Mouse (Mus musculus) cerebellum, postnatal 25 days (tissue): ENCODE data around the gene Parn.

Source experiments
- DNase-seq, 2 experiments: peaks; one replicate each; pipeline ENCODE4 v3.0.0; 2021; ENCODE audit warnings: mixed read lengths in 2 of 2

Parn gene

DNA sequence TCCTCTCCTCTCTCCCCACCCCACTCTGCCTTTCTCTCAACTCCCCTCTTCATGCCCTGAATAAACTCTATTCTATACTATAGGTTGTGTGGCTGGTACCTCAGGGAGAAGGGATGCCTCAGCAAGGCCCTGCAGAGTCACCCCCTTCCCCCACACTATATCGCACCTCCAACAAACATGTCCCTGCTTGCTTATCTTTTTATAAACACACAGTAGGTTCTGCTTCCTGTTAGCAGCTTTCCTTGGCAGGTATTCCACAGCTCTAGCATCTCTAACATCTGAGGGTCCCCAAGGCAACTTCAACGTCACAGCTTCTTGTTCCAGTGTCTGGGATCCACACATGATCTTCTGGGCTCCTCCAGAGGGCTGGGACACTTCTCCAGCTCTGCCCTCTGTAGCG, 117.3 kb downstream of the Parn start:
- DNase-seq = no peak

DNA sequence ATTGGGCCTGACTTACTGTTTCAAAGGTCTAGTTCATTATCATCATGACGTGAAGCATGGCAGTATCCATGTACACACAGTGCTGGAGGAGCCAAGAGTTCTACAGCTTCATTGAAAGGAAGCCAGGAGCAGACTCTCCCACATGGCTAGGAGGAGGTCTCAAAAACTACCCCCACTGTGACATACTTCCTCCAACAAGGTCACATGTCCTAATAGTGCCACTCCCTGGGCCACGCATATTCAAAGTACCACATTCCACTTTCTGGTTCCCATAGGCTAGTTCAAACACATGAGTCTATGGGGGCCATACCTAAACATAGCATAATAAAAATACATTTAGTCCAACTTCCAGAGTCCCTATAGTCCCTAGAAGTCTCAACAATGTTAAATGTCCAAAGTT, 118.0 kb downstream of the Parn start:
- no peak for DNase-seq

DNA sequence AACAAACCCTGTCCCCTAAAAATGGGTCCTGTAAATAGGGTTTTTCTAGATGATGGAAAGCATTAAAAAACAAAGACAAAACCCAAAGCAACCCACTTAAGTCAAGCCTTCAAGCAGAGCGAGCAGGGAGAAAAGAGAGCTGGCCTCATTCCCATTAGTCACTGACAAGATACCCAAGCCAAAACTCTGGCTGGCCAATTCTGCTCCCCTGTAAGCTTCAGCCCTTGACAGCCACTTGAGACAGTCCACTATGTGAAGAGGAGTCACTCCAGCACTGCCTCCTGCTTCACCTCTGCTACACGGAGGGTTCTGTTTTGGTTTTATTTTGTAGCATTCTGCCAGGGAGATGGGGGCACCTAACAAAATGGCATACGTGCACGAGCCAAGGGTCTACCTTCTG, 126.2 kb downstream of the Parn start:
- DNase-seq = peak; percentile 21 to 35

DNA sequence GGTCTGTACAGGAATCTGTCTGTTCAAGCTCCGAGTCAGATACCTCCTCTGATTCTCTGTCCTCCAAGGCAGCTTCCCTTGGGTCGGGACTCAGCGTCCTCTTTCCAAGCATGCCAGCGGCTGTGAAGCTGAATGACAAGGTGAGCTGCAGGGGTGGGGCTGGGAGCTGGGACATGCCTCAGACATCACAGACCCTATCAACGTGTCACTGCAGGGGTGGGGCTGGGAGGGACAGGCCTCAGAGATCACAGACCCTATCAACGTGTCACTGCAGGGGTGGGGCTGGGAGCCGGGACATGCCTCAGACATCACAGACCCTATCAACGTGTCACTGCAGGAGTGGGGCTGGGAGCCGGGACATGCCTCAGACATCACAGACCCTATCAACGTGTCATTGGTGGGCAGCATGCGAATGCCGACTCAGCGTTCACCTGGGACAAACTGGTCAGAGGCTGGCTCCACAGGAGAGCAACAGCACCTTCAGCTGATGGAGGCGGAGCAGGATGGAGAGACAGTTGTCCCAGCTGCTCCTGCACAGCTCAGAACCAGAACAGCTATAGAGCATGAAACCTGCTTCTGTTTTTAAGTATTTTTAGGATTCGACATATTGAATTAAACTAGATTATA, 126.7 kb downstream of the Parn start:
- DNase-seq = no peak

DNA sequence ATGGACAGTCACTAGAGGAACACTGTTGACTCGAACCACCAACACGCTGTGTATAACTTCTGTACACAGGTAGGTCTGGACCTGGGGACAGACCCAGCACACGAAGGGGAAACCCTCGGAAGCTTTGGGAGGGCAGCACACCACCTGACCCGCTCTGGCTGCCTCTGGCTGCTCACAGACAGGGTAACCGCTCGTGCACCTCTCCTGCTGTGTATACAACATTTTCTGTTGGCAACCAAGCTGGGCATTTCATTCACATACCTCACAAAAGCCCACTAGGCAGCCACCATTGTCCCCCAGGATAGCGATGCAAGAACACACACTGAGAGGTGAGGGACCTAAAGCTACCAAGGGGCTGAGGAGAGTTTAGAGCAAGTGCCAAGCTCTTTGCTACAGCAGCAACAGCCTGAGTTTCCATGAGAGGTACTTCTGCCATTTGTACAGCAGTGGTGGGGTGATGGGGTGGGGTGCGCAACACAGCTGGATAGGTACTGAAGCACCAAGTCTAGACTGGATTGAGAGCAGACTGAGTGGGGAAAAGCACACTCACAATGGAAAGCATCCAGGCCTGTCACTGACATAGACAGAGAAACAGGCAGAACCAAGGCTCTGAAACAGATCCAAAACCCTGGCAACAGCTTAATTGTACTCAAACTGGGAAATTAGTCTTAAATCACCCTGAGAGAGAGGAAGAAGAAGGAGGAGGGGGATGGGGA, 128.9 kb downstream of the Parn start:
- no peak for DNase-seq

DNA sequence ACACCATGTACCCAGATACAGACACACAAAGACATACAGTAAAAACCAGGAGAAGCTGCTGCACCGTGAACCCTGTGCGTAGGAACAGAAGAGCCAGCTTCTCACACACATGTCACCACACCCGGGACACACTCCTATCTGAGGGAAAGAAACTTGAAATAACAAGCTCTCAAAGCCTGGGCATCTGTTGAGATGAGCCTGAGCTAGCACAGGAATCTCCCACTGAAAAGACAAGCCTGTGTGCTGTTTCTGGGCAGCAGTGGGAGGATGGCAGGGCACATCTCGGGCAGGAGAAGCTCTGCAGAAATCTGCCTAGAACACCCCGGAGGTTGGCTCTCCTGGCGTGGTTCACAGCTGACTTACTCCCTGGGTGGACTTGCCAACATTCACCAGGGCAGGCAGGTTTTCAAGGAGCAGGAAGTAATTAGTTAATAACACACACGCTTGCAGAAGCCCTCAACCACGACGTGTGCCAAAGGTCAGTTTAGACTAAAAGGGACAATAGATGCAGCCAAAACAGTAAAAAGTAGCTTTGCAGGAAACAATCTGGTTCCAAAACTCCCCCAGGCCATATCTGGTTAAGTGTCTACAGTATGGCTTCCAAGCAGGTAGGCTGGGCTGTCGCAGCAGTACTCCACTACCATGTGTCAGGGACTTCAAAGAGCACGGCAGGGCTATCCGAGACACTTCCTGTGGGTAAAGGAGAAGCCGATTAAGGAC, 129.6 kb downstream of the Parn start:
- no peak for DNase-seq

DNA sequence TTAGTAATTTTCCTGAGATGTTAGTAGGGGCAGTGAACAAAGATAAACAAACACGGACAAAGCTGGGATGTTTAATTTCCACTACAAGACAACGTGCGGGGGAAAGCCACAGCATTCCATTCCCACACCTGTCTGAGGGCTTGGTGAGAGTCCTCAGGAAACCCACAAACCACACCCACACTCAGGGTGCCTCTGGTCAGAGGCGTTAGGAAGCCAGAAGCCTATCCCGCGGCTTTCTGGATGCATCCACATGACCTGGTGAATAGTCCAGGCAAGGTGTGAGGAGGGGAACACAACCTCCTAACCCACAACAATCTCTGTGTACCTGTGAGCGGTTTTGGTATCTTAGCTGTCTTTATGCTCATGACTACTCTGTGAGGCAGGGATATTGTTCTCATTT, 131.6 kb downstream of the Parn start:
- no peak for DNase-seq

DNA sequence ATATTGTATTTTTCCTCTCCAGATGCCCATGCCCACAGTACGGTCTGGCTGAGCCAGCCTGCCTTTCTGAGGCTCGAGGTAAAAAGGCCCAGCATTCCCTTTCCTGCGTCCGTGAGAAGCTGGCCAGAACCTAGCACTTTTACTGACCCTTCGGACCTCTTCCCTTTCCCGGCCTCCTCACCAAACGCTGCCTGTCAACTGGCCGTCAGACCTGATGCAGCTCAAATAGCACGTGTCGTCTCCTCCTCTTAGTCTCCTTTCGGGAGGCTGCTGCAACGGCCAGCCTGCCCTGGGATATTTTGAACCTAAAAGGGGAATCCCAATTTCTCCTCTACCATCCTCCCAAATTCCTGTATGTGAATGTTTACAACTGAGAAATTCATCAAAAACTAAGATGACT, 132.1 kb downstream of the Parn start:
- DNase-seq = no peak

DNA sequence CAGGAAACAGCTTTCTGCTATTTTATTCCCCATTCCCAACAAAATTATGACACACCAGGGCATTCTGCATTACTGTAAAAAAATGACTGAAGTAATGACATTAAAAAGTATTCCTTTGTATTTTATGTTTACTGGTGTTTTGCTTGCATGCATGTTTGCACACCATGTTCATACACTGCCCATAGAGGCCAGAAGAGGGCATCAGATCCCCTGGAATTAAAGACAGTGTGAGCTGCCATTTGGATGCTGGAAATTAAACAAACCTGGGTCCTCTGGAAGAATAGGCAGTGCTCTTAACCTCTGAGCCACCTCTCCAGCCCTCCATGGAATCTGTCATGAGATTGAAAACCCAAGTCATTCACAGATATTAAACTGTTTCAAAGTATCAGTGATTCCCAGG, 135.1 kb downstream of the Parn start:
- peak in 1 of 2 experiments; percentile 33 for DNase-seq

DNA sequence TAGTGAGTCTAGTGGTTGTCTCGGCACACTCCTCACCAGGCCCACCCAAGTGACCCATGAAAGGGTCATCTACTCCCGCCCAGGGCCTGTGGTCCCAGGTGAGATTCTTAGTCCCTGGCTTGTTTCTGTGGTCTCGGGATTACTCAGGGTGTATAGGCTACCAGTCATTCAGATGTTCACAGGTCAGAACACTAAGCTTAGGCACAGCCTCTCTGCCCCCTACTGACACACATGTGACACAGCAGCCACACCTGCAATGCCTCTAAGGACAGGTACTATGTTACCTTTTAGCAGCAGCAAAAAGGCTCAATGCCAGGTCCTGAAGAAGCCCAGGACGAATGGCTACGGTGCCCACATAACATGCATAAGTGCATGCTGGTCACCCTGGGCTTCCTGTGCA, 136.7 kb downstream of the Parn start:
- no peak for DNase-seq

DNA sequence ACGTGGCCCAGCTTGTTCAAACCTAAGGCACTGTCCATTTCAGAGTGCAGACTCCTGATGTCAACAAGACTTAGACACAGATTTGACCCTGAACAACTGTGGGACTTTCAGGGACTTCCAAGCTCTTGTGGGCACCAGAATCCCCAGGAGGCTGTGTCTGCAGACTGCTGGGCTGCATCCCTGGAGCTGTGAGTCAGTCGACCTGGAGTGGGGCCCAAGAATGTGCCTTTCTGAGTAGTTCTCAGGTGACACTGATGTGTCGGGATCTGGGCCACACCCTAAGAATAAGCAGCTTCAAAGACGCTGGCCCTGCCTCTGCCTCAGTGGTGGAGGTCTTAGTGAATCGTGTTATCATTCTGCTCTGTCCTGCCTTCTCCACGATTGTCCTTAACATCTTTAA, 146.6 kb downstream of the Parn start:
- DNase-seq = no peak

DNA sequence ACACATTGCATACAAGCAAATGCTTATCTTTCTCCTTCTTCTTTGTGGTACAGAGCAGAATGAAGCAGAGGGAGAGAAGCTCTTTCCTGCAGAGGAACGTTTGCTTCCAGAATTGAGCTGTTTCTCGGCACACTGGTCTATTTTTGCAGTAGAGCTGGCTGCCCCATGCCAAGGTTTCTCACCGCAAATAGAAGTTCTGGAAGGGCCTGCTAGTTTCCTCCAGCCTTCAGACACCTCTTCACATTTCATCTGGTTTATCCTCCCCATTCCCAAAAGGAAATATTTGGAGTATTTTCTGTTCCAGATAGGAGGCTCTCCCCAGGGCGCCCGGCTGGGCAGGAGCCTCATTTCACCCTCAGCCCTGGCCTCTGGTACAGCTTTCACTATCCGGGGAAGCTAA, 147.7 kb downstream of the Parn start:
- DNase-seq = no peak

DNA sequence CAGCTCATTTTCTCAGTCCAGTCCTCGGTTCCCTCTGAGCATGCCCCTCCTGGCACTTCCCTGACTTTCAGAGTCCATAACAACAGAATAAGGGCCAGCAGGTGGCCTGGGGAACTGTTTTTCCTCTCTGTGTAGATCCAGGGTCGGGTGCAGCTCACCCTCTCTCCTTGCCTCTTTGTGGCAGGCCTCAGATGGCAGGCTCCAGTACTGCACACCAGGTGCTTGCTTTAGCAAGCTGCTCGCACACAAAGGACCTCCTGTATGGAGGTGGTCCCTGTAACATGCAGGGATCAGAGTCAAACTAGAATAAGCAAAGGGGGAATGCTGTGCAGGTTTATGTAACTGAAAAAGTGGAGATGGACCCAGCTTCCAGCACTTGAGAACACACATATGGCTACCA, 151.8 kb downstream of the Parn start:
- no peak for DNase-seq

DNA sequence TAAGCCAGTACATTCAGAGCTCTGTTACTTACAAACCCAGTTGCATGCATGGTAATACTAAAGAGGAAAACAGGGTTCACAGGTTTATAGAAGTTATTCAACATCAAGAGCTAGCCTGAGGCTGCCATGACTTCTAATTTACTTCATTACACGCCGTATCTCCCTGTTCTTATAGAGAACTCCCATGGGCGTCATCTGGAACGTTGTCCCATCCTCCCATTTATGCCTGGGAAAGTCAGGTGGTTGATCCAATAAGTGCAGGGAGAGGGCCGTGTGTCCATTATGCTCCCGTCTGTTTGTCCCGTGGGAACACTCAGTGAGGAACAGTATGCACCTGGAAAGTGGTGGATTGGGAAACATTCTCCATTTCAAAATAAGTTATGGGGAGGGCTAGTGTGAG, 152.4 kb downstream of the Parn start:
- DNase-seq = no peak

DNA sequence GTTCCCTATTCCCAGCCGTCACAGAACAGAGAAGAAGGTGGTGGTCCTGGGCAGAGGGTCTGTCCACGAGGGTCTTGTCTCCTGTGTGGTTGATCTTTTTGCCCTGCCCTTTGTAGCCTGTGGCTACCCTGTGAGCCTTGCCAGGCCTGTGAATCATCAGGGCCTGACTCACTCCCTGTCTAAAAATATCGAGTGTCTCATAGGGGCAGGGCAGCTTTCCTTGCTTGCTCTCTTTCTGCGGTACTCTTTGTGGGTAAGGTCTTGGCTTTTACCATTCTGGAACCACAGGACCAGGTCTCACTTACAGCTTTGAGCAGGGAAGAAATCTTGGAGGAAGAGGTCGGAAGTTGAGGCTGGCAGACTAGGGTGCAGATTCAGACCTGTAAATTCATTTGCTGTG, 162.9 kb downstream of the Parn start:
- DNase-seq = peak; percentile 39 to 69

DNA sequence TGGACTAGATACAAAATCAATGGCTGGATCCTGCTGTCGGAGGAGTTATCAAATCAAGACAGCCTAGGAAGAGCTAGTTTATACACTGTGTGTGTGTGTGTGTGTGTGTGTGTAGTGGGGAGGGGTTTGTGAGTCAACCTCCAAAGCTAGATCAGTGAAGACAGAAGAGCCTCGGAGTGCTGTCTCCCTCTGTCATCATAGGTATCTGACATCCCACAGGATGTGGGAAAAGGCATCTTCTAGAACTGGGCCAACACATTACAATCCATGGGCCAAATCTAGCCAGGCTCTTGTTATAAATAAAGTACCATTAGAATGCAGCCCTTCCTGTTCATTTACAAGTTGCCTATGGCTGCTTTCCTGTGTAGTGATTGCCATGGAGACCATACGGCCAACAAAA, 163.5 kb downstream of the Parn start:
- no peak for DNase-seq

DNA sequence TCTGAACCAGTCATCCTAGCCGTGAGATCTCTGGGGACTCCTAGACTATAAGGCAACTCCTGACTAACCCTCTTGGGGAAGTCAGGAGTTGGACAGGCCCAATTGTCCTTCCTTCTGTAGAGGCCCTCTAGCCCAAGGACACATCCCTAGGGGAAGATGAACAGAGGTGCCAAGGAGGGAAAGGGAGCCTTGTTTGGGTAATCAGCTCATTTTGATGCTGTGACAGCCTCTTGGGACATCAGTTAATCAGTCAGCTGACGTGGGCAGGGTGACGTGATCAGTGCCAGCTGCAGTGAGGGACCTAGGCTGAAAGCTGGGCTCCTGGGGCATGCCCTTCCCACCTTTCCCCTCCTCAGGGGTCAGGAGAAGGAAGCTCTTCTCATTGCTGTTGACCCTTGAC, 169.0 kb downstream of the Parn start:
- no peak for DNase-seq

DNA sequence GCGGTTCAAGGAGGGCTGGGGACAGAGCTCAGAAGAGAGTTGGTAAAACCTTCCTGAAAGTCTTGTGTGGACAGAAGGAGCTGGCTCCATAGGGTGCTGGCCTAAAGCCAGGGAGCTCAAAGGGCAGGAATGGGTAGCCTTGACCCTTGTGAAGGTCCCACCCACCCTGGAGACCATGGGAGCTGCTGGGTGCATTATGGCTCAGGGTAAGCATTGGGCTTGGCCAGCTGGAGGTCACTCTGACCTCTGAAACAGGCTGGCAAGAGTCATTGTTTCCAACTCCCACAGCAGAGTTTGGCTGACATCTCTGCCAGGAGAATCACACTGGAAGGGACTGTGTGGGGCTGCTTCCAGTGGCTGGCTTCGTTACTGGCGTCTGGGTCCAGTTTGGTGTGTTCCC, 174.0 kb downstream of the Parn start:
- DNase-seq = peak; percentile 22 to 33

DNA sequence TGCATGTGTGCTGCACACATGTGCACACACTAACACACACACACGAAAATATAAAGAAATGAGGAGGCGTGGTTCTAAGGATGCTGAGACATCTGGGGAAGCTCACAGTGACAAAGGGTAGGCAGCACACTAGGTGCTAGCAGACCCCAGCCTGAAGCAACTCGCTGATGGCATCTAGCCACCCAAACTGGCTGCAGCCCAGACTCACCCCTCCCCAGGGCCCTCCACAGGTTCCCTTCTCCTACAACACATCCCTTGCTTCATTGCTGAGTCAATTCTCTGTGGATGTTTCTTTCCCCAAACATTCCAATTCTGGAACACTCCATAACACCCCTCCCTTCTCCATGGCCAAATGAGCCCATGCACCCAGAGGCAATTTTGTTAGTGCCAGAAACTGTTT, 175.0 kb downstream of the Parn start:
- no peak for DNase-seq

DNA sequence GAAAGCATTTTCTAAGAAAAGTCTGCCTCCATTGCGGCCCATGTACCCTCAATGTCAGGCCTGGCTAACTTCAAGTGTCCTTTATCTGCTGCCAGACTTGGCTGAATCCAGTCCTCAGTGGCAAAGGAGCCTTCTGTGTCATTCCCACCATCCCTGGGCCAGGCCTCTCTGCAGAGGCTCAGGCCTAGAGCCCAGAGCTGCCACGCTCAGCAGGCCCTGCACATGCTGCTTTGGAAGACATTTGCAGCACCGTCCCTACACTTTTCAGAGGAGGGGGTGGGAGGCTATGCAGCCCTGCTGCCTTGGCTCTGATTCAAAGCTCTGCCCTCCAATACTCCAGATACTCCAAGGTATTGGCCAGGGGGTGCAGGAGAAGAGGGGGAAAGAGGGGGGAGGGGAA, 176.2 kb downstream of the Parn start:
- peak; percentile 15 to 37 for DNase-seq
